Mouse (Mus musculus) G1E (cell line): Measurements from ENCODE around the gene Gcgr. TPM values are rescaled to one million over a fixed set of nuclear protein-coding genes. Genes with fewer than 3 reads are reported as not detected.
A peak's percentile ranks its signal among the peaks of the same experiment; 100 is the strongest.

Source experiments
- ATAC-seq: 2 replicates; pipeline ENCODE4 v1.8.0; 2016; ENCODE audit warnings: mild to moderate bottlenecking; ENCODE audit not compliant: insufficient number of reproducible peaks, poor library complexity, low FRiP score, severe bottlenecking; ENCODE audit errors: extremely low read depth
- DNase-seq: peaks from one replicate; pipeline ENCODE4 v3.0.0; 2012; ENCODE audit warnings: low spot score
- H3K27me3 ChIP-seq: 2 replicates; pipeline ENCODE4 v1.6.1; 2012; ENCODE audit warnings: mild to moderate bottlenecking, low read length, inconsistent platforms; ENCODE audit not compliant: insufficient read depth
- H3K36me3 ChIP-seq: replicated peaks from 2 replicates; pipeline ENCODE3; 2012; ENCODE audit warnings: mild to moderate bottlenecking, inconsistent platforms
- H3K4me1 ChIP-seq: 2 replicates; pipeline ENCODE4 v1.6.1; 2012; ENCODE audit warnings: low read depth, low read length, inconsistent platforms, mixed read lengths; ENCODE audit not compliant: insufficient read depth
- H3K4me3 ChIP-seq: 2 replicates; pipeline ENCODE4 v1.5.1; 2012; ENCODE audit warnings: low read depth, mild to moderate bottlenecking, inconsistent platforms, low read length, moderate library complexity, mixed read lengths
- H3K9me3 ChIP-seq: replicated peaks from 2 replicates; pipeline ENCODE4 v1.6.1; 2012; ENCODE audit warnings: inconsistent platforms
- CTCF ChIP-seq: IDR thresholded peaks from 2 replicates; pipeline ENCODE4 v1.5.1; 2012; ENCODE audit warnings: low read depth, low read length, inconsistent platforms, mixed read lengths
- GATA1 ChIP-seq: IDR thresholded peaks from 2 replicates; pipeline ENCODE4 v1.6.1; 2012; ENCODE audit warnings: borderline replicate concordance, low read length, inconsistent platforms, mixed read lengths
- GATA2 ChIP-seq: IDR thresholded peaks from 2 replicates; pipeline ENCODE4 v1.6.1; 2012; ENCODE audit warnings: low read depth, low read length, inconsistent platforms, borderline replicate concordance
- POLR2AphosphoS5 ChIP-seq: IDR thresholded peaks from 2 replicates; pipeline ENCODE4 v1.6.1; 2012; ENCODE audit warnings: low read depth, low read length, inconsistent platforms; ENCODE audit not compliant: insufficient replicate concordance
- TAL1 ChIP-seq: conservative IDR thresholded peaks from 2 replicates; pipeline ENCODE4 v1.6.1; 2012; ENCODE audit warnings: low read depth, low read length, inconsistent platforms, mixed read lengths
- polyA plus RNA-seq: library from polyadenylated mRNA; stranded (reverse); fragments of >175 nt; gene quantifications from 2 replicates; pipeline ENCODE4 v1.2.3, GENCODE M21; 2012
- total RNA-seq, 2 experiments: library from RNA; stranded (forward) in 1 of 2; stranded (reverse) in 1 of 2; fragments of 200-1000 nt in 1 of 2; fragments of >200 nt in 1 of 2; fragmentation: Nextera tagmentation in 1 of 2; gene quantifications; 2 replicates each; pipeline ENCODE4 v1.2.3; 2014 to 2017

Gene Gcgr
- total and polyA plus RNA-seq, 3 experiments: not detected

DNA sequence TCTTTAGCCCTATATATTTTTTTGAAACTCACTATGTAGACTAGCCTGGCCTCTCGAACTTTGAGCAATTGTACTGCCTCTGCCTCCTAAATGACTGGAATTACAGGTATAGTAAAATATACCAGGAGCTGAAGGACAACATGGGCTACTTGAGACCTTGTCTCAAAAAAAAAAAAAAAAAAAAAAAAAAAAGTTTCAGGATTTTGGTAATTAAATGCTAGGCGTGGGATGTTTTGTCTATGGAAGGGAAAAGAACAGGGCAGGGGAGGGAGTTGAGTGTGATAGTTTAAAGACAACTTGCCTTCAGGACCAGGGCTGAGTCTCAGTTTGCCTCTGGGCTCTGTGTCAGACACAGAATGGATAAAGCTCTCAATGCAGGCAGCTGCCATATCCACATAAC, 44.5 kb downstream of the Gcgr start:
- ATAC-seq: no peak
- H3K9me3 ChIP-seq: no peaks in the 10 kb centered on the region
- TF ChIP-seq GATA2 (no peak), TAL1 (no peak), GATA1 (no peak), CTCF (no peak), POLR2AphosphoS5 (no peak)
- H3K27me3 ChIP-seq: no peaks in the 10 kb centered on the region
- H3K4me3 ChIP-seq: no peak overlapping the region
- peaks cover 68% of the 10 kb centered on the region for H3K36me3 ChIP-seq
- peaks cover 74% of the 10 kb centered on the region for H3K4me1 ChIP-seq
- no peak for DNase-seq

DNA sequence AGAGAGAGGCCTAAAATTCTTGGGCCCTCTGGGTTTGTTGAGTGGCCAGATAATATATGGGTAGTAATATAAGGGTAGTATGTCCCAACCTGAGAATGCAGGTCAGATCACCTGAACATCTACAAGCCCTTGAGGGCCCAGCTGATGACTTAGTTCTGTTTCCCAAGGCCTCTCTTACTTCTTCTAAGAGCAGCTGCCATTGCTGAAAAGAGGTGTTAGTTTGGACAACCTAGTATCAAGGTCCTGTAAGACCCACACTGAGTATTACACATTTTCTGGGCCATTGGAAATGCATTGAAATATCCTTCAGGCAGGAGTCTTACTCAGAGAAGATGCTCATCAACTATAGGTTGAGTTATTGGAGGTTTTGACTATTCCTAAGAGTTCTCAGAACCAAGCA, 45.4 kb downstream of the Gcgr start:
- DNase-seq: no peak
- Histone ChIP-seq H3K36me3 (peaks cover 64% of the 10 kb centered on the region), H3K4me3 (no peak overlapping the region), H3K4me1 (peaks cover 72% of the 10 kb centered on the region), H3K9me3 (no peaks in the 10 kb centered on the region), H3K27me3 (no peaks in the 10 kb centered on the region)
- TF ChIP-seq CTCF: no peak
- no peak for TF ChIP-seq POLR2AphosphoS5
- no peak for TF ChIP-seq GATA2
- TF ChIP-seq GATA1: no peak
- no peak for TF ChIP-seq TAL1
- ATAC-seq: no peak

DNA sequence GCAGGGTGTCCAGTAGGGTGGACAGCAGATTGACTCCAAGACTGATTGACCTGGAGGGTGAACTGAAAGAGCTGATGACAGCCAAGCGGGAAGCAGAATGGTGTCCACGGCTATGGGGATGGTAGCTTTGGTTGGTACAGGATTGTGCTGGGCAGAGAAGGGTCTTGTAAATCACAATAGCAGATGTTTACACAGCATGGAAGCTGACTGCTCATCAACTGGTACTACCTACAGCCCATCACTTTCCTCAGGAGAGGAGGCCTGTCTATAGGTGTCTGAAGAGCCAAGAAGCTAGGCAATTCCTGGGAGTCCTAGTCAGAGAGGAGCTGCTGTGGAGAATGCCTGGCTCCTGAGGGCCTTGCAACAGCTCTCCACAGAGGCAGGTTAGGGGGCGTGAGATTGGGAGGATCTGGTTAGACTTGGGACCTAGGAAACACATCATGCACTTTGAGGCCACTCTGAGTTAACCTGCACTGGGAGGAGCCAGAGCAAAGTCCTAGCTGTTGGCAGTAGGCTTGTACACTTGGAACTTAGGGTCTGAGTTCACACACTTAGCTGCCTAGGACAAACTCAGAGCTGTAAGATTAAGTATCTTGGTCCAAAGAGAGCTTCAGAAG, 46.0 kb downstream of the Gcgr start:
- DNase-seq (no peak), ATAC-seq (no peak)
- peaks cover 67% of the 10 kb centered on the region for H3K4me1 ChIP-seq
- peaks cover 59% of the 10 kb centered on the region for H3K36me3 ChIP-seq
- TF ChIP-seq TAL1 (no peak), GATA2 (no peak), GATA1 (no peak), CTCF (no peak), POLR2AphosphoS5 (no peak)
- H3K4me3 ChIP-seq: no peak overlapping the region
- no peaks in the 10 kb centered on the region for H3K9me3 ChIP-seq
- no peaks in the 10 kb centered on the region for H3K27me3 ChIP-seq

DNA sequence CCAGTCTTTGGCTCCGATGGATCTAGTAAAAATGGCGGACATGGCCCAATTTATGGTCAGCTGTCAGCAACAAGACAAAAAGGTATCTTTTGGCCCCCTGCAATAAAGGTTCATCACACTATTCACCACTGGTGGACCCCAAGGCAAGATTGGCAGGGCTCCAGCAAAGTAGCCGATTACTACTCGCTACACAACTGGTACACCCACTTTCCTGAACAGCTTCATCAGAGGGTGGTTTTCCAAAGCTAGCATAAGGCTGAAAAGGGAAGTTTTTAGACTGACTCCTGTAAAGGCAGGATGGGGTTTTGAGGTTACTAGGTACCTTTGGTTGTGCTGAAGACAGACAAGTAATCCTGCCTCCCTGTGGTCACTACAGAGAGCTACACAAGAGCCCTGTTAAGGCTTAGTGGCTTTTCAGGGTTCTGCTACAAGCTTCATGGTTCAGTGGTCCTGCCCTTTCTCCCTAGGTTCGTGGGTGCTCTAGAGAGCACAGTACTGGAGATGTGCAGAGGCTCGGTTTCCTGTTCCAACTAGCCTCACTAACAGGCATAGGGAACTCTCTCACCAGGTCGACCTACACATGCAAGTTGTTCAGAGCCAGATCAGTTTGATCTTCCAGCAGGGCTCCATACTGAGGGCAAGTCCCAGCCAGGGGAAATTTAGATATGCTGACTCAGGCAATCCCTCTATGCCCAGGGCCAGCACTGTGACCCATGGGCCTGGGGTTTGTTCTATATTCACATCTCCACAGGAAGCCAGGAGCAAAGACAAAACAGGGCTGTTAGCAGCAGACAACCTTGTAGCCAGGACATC, 46.9 kb downstream of the Gcgr start:
- Histone ChIP-seq H3K27me3 (no peaks in the 10 kb centered on the region), H3K4me3 (no peak overlapping the region), H3K9me3 (no peaks in the 10 kb centered on the region), H3K4me1 (peaks cover 67% of the 10 kb centered on the region), H3K36me3 (peaks cover 61% of the 10 kb centered on the region)
- ATAC-seq (no peak), DNase-seq (no peak)
- TF ChIP-seq GATA2: no peak
- no peak for TF ChIP-seq GATA1
- no peak; the same call in 1 of the 2 replicates for TF ChIP-seq POLR2AphosphoS5
- TF ChIP-seq CTCF: no peak
- TF ChIP-seq TAL1: no peak

DNA sequence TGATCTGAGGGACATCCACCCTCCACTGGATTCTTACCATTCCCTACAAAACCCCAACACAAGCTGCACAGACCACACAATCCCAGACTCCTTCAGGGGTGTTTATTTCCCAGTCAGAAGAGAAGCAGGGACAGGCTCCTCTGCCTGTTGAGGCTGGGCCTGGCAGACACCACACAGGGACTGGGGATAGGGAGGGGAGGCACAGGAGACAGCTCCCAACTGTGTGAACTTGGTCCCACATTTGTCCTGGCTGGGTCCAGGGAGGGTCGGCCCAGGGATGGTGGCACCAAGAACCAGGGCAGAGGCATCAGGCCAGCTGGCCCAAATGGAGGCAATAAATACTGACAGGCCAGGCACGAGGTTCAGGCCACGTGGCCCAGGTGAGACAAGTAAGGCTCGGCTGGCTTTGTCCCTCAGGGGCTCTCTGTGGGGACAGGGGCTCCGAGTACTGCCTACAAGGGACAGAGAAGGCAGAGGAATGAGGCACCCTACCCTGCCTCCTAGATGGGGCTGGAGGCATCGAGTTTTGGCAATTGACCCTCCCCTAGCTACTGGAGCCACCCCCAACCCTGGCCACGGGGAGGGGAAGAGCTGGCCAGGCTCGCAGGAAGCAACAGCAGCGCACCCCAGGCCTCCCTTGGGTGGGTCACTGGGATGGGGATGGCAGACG, 47.7 kb downstream of the Gcgr start:
- peaks cover 69% of the 10 kb centered on the region for H3K4me1 ChIP-seq
- DNase-seq: no peak

DNA sequence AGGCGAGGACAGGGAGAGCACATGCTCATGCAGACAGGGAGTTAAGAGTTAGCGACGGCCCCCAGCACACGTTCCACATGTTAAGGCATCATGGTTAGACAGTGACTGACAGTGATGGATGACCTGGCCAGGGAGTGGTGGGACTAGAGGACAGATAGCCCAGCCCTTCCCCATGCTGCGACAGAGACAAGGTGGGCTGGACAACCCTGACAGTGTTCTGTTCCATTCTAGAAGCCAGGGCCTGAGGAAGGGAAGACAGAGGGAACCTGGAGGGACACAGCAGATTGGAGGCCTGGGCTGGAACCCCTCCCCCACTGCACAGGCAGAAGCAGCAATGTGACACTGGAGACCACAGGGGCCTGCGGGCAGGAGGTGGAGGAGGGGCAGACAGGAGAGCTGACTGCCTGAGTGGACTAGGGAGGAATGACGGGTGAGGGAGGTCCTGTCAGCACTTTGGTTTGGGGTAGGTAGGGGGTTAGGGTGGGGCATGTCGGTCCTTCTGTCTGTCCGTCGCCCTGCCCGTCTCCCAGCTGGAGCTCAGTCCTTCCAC, 48.3 kb downstream of the Gcgr start:
- H3K9me3 ChIP-seq: no peaks in the 10 kb centered on the region
- no peaks in the 10 kb centered on the region for H3K27me3 ChIP-seq
- H3K36me3 ChIP-seq: peaks cover 68% of the 10 kb centered on the region
- H3K4me3 ChIP-seq: peak overlapping the region; percentile 81; the same call in 1 of the 2 replicates
- DNase-seq: no peak
- peaks cover 69% of the 10 kb centered on the region for H3K4me1 ChIP-seq
- TF ChIP-seq GATA2 (0 out of 2 replicates have a peak, but pooled peaks have one; percentile 3), TAL1 (no peak)
- no peak for ATAC-seq

More for the DNA sequence above, 47.7 kb downstream of the Gcgr start:
- no peaks in the 10 kb centered on the region for H3K27me3 ChIP-seq
- TF ChIP-seq CTCF: no peak
- TF ChIP-seq GATA1: no peak
- no peak for TF ChIP-seq POLR2AphosphoS5
- TF ChIP-seq GATA2: no peak
- TF ChIP-seq TAL1: no peak
- H3K9me3 ChIP-seq: no peaks in the 10 kb centered on the region
- peaks cover 65% of the 10 kb centered on the region for H3K36me3 ChIP-seq
- H3K4me3 ChIP-seq: peak overlapping the region; percentile 81; the same call in 1 of the 2 replicates
- ATAC-seq: no peak
